Comparison of ENCODE assay signal across 13 mouse cellular contexts in genomic region chr1:22211795-22212194, GRCm38 (mm10).
"Had no signal": no experiment of that assay in that cellular context is flagged by ENCODE, and none has a peak within 500 bp of the region (broad histone marks: within the 10 kb centered on the region; RNA-seq: fewer than 3 reads in every experiment).

No protein-coding gene starts in this region.

- DNase-seq: kidney, adult 11 months; kidney, adult 8-10 months; kidney, postnatal 10 days; kidney, postnatal 36 days; layer of hippocampus, adult 9-11 months; liver; lung, adult 18-20 months; lung, postnatal 10 days; lung, postnatal 36 days; retina, postnatal 1 day; right cerebral cortex, postnatal 14 days; right cerebral cortex, postnatal 4 days; thymus, postnatal 25 days had no signal
